Mouse (Mus musculus) adrenal gland, postnatal 25 days (tissue): ENCODE measurements around the gene Zscan10. TPM values are rescaled to one million over a fixed set of nuclear protein-coding genes. Genes with fewer than 3 reads are reported as not detected.
A peak's percentile ranks its signal among the peaks of the same experiment; 100 is the strongest.

Experiments
- DNase-seq: peaks from one replicate; pipeline ENCODE4 v3.0.0; 2021; ENCODE audit warnings: mixed read lengths
- long read RNA-seq: library from polyadenylated mRNA; stranded (forward); transcript quantifications from one replicate; pipeline ENCODE4 v2.0.0, GENCODE M21; 2021
- total RNA-seq: library from RNA; stranded (reverse); gene quantifications from 2 replicates; pipeline ENCODE4 v1.2.3, GENCODE M21; 2021

Zscan10 gene
- not detected in 2 replicates for total RNA-seq
- long read RNA-seq = 0 reads

GRCm38 (mm10) chr17:23600641-23601622, at the start of gene Zscan10:
Gene Zscan10, plus strand, starts transcription at chr17:23600856.
- DNase-seq = no peak

GRCm38 (mm10) chr17:23550856-23551255, 49.8 kb upstream of the Zscan10 start:
- no peak for DNase-seq

- DNase-seq = no peak
Measured at GRCm38 (mm10) chr17:23551416-23551815, 49.2 kb upstream of the Zscan10 start.

DNA sequence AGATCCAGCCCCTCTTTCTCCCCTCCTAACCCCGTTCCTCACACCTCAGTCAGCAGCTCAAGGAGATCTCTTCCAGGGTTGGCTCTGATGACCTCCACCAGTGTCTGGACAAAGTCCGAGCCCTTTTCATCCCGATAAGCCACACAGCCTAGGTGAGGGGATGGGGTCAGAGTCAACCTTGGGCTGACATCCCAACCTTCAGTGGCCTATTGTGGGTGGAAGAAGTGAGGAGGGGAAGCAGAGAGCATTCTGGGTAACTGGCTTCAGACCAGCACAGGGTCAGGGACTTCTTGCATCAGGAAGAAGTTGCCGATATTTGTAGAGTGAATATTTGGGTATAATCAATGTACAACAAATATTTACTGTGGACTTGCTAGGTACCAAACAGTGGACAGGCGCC, 48.7 kb upstream of the Zscan10 start:
- no peak for DNase-seq

GRCm38 (mm10) chr17:23552896-23553633, 47.6 kb upstream of the Zscan10 start:
- no peak for DNase-seq

DNA sequence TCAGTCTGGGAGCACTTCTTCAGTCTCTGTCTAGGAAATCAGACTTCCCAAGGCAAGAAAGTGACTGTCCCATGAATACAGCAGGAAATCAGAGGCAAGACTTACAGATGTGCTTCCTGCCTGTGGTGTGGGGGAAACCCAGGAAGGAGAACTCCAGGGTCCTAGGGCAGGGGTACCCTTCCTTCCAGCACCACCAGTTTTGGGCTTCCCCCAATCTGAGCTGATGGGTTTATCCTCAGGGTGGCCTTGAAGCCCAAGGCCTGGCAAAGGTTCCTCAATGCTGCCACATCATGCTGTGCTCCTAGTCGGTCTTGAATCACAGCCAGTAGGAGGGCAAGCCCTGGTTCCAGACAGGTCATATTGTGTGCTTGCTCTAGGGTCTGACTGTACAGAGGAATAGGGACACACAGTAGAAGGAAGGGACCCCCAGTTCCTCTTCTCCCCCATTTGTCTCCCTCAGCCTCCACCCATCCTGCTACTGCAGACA, 47.0 kb upstream of the Zscan10 start:
- DNase-seq = peak; percentile 71

DNA sequence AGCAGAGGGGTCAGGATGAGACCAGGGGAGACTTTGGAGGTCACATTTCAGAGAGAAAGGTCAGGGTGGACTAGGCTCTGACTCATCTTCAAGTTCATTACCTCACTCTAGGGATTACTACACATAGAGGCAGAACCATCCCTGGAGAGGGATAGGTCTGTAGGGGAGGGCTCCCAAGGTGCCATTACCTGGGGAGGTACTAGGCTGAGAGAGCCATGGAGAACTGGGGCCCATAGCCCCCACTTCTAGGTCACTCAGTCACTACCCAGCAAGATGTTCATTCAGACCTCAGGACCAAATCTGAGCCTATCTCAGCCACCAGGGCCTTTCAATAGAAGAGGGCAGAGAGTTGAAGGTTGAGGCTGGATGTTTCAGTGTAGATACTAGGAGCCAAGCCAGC, 46.3 kb upstream of the Zscan10 start:
- DNase-seq = no peak

GRCm38 (mm10) chr17:23555243-23555916, 45.3 kb upstream of the Zscan10 start:
- DNase-seq = no peak

DNA sequence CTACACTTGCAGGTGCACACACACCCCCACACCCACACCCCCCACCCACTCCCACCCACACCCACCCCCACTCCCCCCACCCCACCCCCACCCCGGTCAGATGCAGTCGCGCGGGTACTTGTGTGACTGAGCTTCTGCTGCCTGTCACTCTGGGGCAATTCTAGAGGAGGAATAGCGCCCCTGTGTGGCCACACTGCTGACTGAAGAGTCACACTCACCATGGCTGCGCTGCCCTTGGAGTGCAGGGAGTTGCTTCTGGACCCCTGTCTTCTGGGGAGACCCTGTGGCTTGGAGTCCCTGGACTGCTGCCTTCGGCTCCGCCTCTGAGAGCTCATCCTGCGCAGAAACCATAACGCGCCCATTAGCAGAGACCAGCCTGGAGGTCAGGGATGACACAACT, 40.9 kb upstream of the Zscan10 start:
- DNase-seq = peak; percentile 72

DNA sequence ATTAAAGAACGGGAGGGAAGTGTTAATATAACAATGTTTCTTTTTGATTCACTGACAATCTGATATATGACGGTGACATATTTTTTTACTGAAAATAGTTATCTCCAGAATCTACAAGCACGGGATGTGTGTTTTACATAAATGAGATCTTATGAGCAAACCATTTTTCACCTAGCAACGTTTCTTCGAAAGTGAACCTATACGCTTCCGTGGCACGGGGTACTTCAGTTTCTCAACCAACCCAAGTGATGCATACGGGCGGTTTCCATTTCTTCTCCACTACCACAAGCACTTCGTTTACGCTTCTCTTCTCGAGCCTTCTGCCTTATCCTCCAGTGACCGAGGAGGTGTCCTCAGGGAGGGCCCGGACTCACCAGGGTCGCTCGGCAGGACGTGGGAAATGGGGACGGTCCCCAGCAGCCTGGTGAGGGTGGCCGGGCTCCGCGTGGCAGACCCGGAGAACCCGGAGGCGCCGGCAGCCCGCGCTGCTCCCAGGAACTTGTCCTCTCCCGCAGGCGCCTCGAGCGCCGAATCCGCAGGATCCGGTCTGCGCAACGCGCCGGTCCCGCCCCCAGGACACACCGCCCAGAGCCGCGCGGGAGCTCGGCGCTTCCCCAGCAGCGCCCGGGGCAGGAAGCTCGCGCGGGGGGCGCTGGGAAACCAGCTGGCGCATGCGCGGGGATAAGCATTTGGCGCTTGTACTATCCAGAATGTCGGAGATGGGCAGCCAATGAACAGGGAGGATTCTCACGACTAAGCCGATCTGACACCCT, 36.9 kb upstream of the Zscan10 start, which contains the start of gene Zfp213:
Gene Zfp213 (minus strand): TSS at position 644 of the 773 bp plus-strand sequence.
- peak; percentile 98 for DNase-seq

DNA sequence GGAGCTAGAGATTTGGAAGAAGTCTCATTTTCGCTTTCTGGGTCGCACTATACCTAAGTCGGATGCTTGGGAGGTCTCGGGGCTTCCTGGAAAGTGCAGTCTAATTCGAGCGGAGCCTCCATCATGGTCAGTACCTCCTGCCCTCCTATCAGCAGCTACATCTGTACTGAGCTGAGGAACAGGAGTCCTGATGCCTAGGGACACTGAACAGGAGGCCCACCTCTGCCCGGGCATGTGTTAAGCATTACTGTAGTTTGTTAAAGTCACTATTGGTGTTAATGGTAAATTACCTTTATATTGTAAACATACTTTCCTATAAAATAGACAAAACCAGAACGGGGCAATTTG, 36.3 kb upstream of the Zscan10 start:
- no peak for DNase-seq

GRCm38 (mm10) chr17:23566787-23567186, 33.9 kb upstream of the Zscan10 start:
- DNase-seq = no peak

DNA sequence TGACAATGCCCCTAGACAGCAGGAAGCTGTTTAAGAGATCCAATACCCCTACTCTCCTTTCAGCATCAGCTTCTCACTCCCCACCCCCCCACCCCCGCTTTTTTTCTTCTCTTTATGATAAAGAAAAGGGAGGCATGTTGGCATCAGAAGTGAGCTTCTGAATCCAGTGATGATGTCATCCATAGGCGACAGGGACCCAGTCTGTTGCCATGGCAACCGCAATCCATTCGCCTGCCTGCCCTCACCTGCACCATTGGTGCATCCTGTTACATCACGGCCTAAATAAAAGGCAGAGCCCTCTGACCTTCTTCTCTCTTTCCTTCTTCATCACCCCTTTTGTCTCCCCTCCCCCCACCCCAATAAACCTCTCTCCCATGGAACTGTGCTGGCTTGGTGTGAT, 32.3 kb upstream of the Zscan10 start:
- DNase-seq = no peak

DNA sequence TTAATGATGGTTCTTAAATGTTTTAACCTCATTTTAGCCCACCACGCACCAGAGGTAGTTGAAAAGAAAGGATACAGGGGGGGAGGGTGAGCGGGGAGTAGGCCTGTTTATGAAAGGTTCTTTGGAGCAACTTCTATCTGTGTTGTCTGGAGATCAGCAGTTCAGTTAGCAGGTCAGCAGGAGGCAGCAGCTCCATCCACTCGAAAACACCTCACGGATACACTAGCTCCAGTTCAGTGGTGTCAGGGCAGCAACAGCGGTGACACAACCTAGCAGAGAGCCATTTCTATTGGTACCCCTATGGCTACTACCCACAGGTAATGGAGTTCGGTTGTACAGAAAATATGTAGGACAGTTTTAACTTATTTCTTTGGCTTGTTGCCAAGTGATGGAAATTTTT, 30.6 kb upstream of the Zscan10 start:
- no peak for DNase-seq

GRCm38 (mm10) chr17:23571084-23571483, 29.6 kb upstream of the Zscan10 start:
- DNase-seq = no peak

DNA sequence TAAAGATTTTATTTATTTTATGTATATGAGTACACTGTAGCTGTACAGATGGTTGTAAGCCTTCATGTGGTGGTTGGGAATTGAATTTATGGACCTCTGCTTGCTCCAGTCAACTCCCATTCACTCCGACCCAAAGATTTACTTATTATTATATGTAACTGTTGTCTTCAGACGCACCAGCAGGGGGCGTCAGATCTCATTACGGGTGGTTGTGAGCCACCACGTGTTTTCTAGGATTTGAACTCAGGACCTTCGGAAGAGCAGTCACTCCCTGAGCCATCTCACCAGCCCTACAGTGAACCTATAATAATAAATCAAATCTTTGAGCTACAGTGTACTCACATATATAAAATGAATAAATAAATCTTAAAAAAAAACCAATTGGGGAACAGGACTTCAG, 28.6 kb upstream of the Zscan10 start:
- DNase-seq = no peak

- no peak for DNase-seq
Measured at GRCm38 (mm10) chr17:23574130-23574529, 26.5 kb upstream of the Zscan10 start.

- no peak for DNase-seq
Measured at GRCm38 (mm10) chr17:23575951-23576552, 24.6 kb upstream of the Zscan10 start.

- DNase-seq = peak; percentile 35
Measured at GRCm38 (mm10) chr17:23584786-23585185, 15.9 kb upstream of the Zscan10 start.

DNA sequence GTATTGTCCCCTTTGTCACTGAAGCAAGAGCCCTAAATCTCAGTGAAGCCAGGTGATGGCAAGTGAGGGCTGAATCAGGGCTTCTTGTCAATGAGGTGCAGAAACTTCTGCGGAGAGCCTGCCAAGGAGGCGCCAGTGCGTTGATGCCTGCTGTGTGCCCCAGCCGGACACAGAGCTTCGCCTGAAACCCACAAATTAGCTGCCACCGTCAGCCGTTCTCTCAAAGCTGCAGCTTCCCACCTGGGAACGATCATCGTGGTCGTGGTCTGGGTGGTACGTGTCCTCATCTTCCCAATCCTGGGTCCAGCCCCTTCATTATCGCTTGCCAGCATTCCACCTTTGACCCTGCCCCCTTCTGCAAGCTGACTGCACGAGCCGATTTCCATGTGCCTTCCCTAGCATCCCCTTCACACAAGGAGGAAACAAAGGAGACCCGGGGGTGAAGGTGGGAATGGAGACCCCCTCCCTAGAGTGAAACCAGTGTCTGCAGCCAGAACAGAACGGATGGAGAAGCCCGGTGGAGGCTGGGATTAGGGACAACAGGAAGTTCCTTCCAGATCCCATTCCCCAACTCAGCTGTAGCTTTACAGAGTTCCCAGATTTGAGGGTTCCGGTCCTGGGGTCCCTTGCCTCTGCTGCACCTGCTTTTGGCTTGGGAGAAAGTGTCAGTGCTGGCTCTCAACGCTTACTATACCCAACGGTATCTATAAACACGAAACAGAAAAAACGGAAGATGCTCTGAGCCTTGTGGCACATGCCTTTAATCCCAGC, 14.8 kb upstream of the Zscan10 start:
- peak; percentile 10 for DNase-seq
